ENCODE assay signal across 15 mouse cellular contexts in the genomic region with DNA sequence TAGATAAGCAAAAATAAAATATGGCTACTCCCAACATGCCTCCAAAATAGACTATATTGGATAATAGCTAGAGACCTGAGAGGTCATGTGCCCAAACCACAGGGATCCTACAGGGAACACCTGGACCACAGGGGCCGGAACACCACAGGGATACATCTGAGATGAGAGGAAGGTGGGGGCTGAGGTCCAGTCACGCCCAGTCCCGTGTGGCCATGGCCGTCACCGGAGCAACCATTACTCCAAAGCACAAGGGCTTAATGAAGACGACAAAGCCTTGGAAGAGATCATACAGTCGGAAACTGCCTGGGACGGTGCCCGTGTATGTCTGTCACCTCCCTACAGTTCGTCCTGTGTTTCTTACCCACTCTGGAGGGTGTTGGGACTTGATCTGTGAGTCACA. TPM values are rescaled to one million over a fixed set of nuclear protein-coding genes. Genes with fewer than 3 reads are reported as not detected.
A peak's percentile ranks its signal among the peaks of the same experiment; 100 is the strongest.
DNase-seq lines count a peak whose midpoint lies in the region; ATAC-seq lines count a peak whose summit lies in the region.
"Had no signal": no experiment of that assay in that cellular context is flagged by ENCODE, and none has a peak within 500 bp of the region (broad histone marks: within the 10 kb centered on the region; RNA-seq: fewer than 3 reads in every experiment).

No protein-coding gene starts in this region.

- no peaks in the 10 kb centered on the region for H3K36me3 ChIP-seq in heart, embryonic 11.5 days (ENCODE audit: control insufficient read depth, insufficient read depth, low read length)
- no peaks in the 10 kb centered on the region for H3K36me3 ChIP-seq in limb, embryonic 15.5 days
- 0 out of 2 replicates have a peak, but pooled peaks cover 2% of the 10 kb centered on the region for H3K36me3 ChIP-seq in limb, embryonic 10.5 days
- no peaks in the 10 kb centered on the region for H3K36me3 ChIP-seq in embryonic facial prominence, embryonic 13.5 days
- H3K36me3 ChIP-seq: forebrain, embryonic 12.5 days; hindbrain, embryonic 13.5 days; midbrain, embryonic 15.5 days had no signal

- no peak overlapping the region for H3K9ac ChIP-seq in heart, embryonic 11.5 days (ENCODE audit: low read depth, low read length)
- H3K9ac ChIP-seq in limb, embryonic 15.5 days = no peak overlapping the region
- no peak overlapping the region for H3K9ac ChIP-seq in embryonic facial prominence, embryonic 13.5 days
- H3K9ac ChIP-seq: forebrain, embryonic 12.5 days; hindbrain, embryonic 13.5 days; liver, embryonic 14.5 days; midbrain, embryonic 15.5 days had no signal

- intact Hi-C loops in heart, postnatal 36 days (cut with DNase I) = loop anchor here (1.0 to 2.0 kb wide), 2 partner anchors 15 to 20 kb away; no protein-coding TSS in a partner anchor

- no peaks in the 10 kb centered on the region for H3K9me3 ChIP-seq in heart, embryonic 11.5 days (replicated peaks; ENCODE audit: control insufficient read depth, low read length)
- no peaks in the 10 kb centered on the region for H3K9me3 ChIP-seq in limb, embryonic 15.5 days
- H3K9me3 ChIP-seq in limb, embryonic 10.5 days (replicated peaks) = no peaks in the 10 kb centered on the region
- no peaks in the 10 kb centered on the region for H3K9me3 ChIP-seq in embryonic facial prominence, embryonic 13.5 days
- H3K9me3 ChIP-seq: forebrain, embryonic 12.5 days; hindbrain, embryonic 13.5 days; midbrain, embryonic 15.5 days had no signal

- H3K4me1 ChIP-seq in heart, embryonic 11.5 days (ENCODE audit: control insufficient read depth, insufficient read depth, low read length) = peaks cover 26% of the 10 kb centered on the region
- H3K4me1 ChIP-seq in limb, embryonic 15.5 days = peaks cover 10% of the 10 kb centered on the region; the same call in 1 of the 2 replicates
- peaks cover 42% of the 10 kb centered on the region for H3K4me1 ChIP-seq in limb, embryonic 10.5 days
- peaks cover 30% of the 10 kb centered on the region for H3K4me1 ChIP-seq in embryonic facial prominence, embryonic 13.5 days

- H3K4me2 ChIP-seq in heart, embryonic 11.5 days = no peak overlapping the region
- H3K4me2 ChIP-seq in limb, embryonic 15.5 days = no peak overlapping the region
- H3K4me2 ChIP-seq in embryonic facial prominence, embryonic 13.5 days = no peak overlapping the region
- H3K4me2 ChIP-seq: forebrain, embryonic 12.5 days; hindbrain, embryonic 13.5 days; midbrain, embryonic 15.5 days had no signal

- no peak for ATAC-seq in heart, embryonic 11.5 days (replicated peaks; ENCODE audit: insufficient number of reproducible peaks, low FRiP score, low TSS enrichment)
- ATAC-seq in limb, embryonic 15.5 days (ENCODE audit: insufficient number of reproducible peaks, low FRiP score, low TSS enrichment, low read depth) = no peak
- ATAC-seq in embryonic facial prominence, embryonic 13.5 days (ENCODE audit: insufficient number of reproducible peaks, insufficient read depth, low FRiP score, low TSS enrichment, low read depth) = no peak
- ATAC-seq in inflammation-experienced regulatory T-cells, adult 6 months = peak; percentile 23
- ATAC-seq in frontal cortex, adult (ENCODE audit: low TSS enrichment) = no peak
- ATAC-seq: midbrain, embryonic 15.5 days had no signal

- H3K4me3 ChIP-seq in heart, embryonic 11.5 days (ENCODE audit: low read depth, low read length) = no peak overlapping the region
- H3K4me3 ChIP-seq in limb, embryonic 15.5 days = no peak overlapping the region
- no peak overlapping the region for H3K4me3 ChIP-seq in limb, embryonic 10.5 days
- H3K4me3 ChIP-seq in embryonic facial prominence, embryonic 13.5 days = no peak overlapping the region
- H3K4me3 ChIP-seq: forebrain, embryonic 12.5 days; hindbrain, embryonic 13.5 days; midbrain, embryonic 15.5 days had no signal

- no peak for DNase-seq in heart, postnatal 36 days
- DNase-seq in limb, embryonic 10.5 days (ENCODE audit: low spot score) = no peak
- no peak for DNase-seq in cerebellum, adult 11 months

- H3K27me3 ChIP-seq in heart, embryonic 11.5 days (ENCODE audit: control insufficient read depth, insufficient read depth, low read length) = no peaks in the 10 kb centered on the region
- H3K27me3 ChIP-seq in limb, embryonic 15.5 days = no peaks in the 10 kb centered on the region
- no peaks in the 10 kb centered on the region for H3K27me3 ChIP-seq in limb, embryonic 10.5 days (ENCODE audit: low read depth, poor library complexity, severe bottlenecking)
- H3K27me3 ChIP-seq in embryonic facial prominence, embryonic 13.5 days = no peaks in the 10 kb centered on the region; the same call in 1 of the 2 replicates
- H3K27me3 ChIP-seq: hindbrain, embryonic 13.5 days; midbrain, embryonic 15.5 days had no signal

- H3K27ac ChIP-seq in heart, embryonic 11.5 days (ENCODE audit: low read depth, low read length) = peak overlapping the region; percentile 75
- peak overlapping the region; percentile 4; the same call in 1 of the 2 replicates for H3K27ac ChIP-seq in limb, embryonic 15.5 days
- H3K27ac ChIP-seq in limb, embryonic 10.5 days = no peak overlapping the region
- peak overlapping the region; percentile 40; the same call in 1 of the 2 replicates for H3K27ac ChIP-seq in embryonic facial prominence, embryonic 13.5 days
- H3K27ac ChIP-seq: forebrain, embryonic 12.5 days; hindbrain, embryonic 13.5 days; liver, embryonic 14.5 days; midbrain, embryonic 15.5 days had no signal

- 86% methylated on average over 10 of the region's 10 CpGs for WGBS in heart, embryonic 11.5 days (ENCODE audit: insufficient replicate concordance)
- WGBS in limb, embryonic 15.5 days = 92% methylated on average over 10 of the region's 10 CpGs
- WGBS in limb, embryonic 10.5 days = 88% methylated on average over 10 of the region's 10 CpGs
- 95% methylated on average over 10 of the region's 10 CpGs for WGBS in embryonic facial prominence, embryonic 13.5 days

RNA-seq across cellular contexts. Expression of a gene that starts 13.1 kb away (rescaled TPM):
- polyA plus RNA-seq in heart, embryonic 11.5 days (2014; fragmentation: Nextera tagmentation; extraction: Ambion mirVana) = 0.74 and 1.5 TPM in 2 replicates
- under 1 TPM; 0.19 to 0.46 TPM for total RNA-seq in heart, postnatal 36 days (2021)
- 0.73 and 0.79 TPM in 2 replicates for polyA plus RNA-seq in limb, embryonic 15.5 days (2015; fragmentation: Nextera tagmentation; extraction: Ambion mirVana)
- polyA plus RNA-seq in limb, embryonic 10.5 days (2016; fragmentation: Nextera tagmentation; extraction: Ambion mirVana) = 0.35 and 0.79 TPM in 2 replicates
- 1.8 and 2.1 TPM in 2 replicates for polyA plus RNA-seq in embryonic facial prominence, embryonic 13.5 days (2015; fragmentation: Nextera tagmentation; extraction: Ambion mirVana)
- not detected for polyA plus RNA-seq in inflammation-experienced regulatory T-cells, adult 6 months (2017; shearing (Covaris generic))
- total RNA-seq: gastrocnemius, adult 8-10 months; MEL had no signal
- polyA plus RNA-seq: forebrain, embryonic 12.5 days; large intestine, adult 2 months had no signal
